Comparison of ENCODE assay signal across 12 mouse cellular contexts in the genomic region with DNA sequence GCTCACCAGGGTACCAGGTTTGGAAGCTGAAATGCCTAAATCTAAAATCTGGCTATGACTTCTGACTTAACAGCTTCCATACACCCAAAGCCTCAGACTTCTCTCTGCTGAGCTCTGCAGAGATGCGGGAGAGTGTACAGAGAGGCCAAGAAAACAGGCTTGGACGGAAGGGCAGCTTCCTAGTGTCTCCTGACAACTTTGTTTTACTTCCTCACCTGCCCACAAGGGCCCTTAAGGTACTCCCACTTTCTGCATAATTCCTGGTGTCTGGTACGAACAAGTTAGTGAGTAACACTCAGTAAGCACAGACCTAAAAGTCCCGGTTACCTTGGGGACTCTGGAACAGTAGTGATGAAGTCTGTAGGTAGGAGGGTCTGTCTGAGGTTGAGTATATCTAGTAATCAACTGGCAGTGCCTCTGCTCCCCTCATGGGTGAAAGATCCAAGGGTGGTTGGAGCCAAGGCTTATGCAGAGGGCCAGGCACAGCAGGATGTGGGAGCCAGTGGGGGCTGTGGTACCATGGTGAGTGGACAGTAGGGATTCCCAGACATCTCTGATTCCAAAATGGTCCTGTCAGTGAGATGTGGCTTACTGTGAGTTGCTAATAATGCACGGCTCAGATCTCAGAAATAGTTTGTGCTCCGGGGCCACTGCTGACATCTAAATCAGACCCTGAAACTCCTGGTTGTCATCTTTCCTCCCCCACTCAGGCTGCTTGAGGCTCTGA. TPM values are rescaled to one million over a fixed set of nuclear protein-coding genes. Genes with fewer than 3 reads are reported as not detected.
DNase-seq lines count a peak whose midpoint lies in the region; ATAC-seq and TF ChIP-seq lines count a peak whose summit lies in the region.
"Had no signal": no experiment of that assay in that cellular context is flagged by ENCODE, and none has a peak within 500 bp of the region (broad histone marks: within the 10 kb centered on the region; RNA-seq: fewer than 3 reads in every experiment).

No protein-coding gene starts in this region.

- H3K4me1 ChIP-seq in forebrain, embryonic 10.5 days, result peaks cover 70% of the 10 kb centered on the region
- H3K4me1 ChIP-seq in forebrain, embryonic 14.5 days (ENCODE audit: control insufficient read depth, insufficient read depth, low read length), result peaks cover 18% of the 10 kb centered on the region
- peaks cover 68% of the 10 kb centered on the region for H3K4me1 ChIP-seq in embryonic facial prominence, embryonic 15.5 days
- H3K4me1 ChIP-seq in liver, embryonic 16.5 days (ENCODE audit: control insufficient read depth, low read depth, low read length), result peaks cover 82% of the 10 kb centered on the region

- no peak overlapping the region for H3K4me2 ChIP-seq in forebrain, embryonic 14.5 days (ENCODE audit: low read length)
- peak overlapping the region; percentile 74; the same call in 1 of the 2 replicates for H3K4me2 ChIP-seq in embryonic facial prominence, embryonic 15.5 days (replicated peaks)
- H3K4me2 ChIP-seq in liver, embryonic 16.5 days (ENCODE audit: low read depth, low read length), result peak overlapping the region; percentile 80

- H3K9me3 ChIP-seq in forebrain, embryonic 10.5 days, result no peaks in the 10 kb centered on the region
- H3K9me3 ChIP-seq in forebrain, embryonic 14.5 days (replicated peaks; ENCODE audit: control insufficient read depth, low read length), result no peaks in the 10 kb centered on the region
- H3K9me3 ChIP-seq in embryonic facial prominence, embryonic 15.5 days (replicated peaks), result no peaks in the 10 kb centered on the region
- H3K9me3 ChIP-seq in liver, embryonic 16.5 days (replicated peaks; ENCODE audit: control insufficient read depth, low read length), result no peaks in the 10 kb centered on the region

- H3K27me3 ChIP-seq in forebrain, embryonic 10.5 days (ENCODE audit: poor library complexity, severe bottlenecking), result no peaks in the 10 kb centered on the region
- no peaks in the 10 kb centered on the region for H3K27me3 ChIP-seq in forebrain, embryonic 14.5 days (replicated peaks; ENCODE audit: control insufficient read depth, insufficient read depth, low read length)
- H3K27me3 ChIP-seq in embryonic facial prominence, embryonic 15.5 days, result no peaks in the 10 kb centered on the region
- H3K27me3 ChIP-seq in liver, embryonic 16.5 days (ENCODE audit: control insufficient read depth, insufficient read depth, low read depth, low read length), result no peaks in the 10 kb centered on the region

- 68% methylated on average over 6 of the region's 6 CpGs for WGBS in forebrain, embryonic 10.5 days
- WGBS in forebrain, embryonic 14.5 days, result 76% methylated on average over 6 of the region's 6 CpGs
- 64% methylated on average over 6 of the region's 6 CpGs for WGBS in embryonic facial prominence, embryonic 15.5 days
- 47% methylated on average over 6 of the region's 6 CpGs for WGBS in liver, embryonic 16.5 days (ENCODE audit: insufficient replicate concordance)

- intact Hi-C loops in left cerebral cortex, adult 2 months (cut with DNase I), result loop anchor here (5.0 kb wide), 1 partner anchor 392 kb away; no protein-coding TSS in a partner anchor
- intact Hi-C loops in left cerebral cortex, postnatal 14 days (cut with DNase I), result loop anchor here (2.0 to 10.0 kb wide), 3 partner anchors 46 to 434 kb away; a partner anchor contains a TSS

- no peak overlapping the region for H3K9ac ChIP-seq in forebrain, embryonic 14.5 days (ENCODE audit: low read length)
- no peak overlapping the region for H3K9ac ChIP-seq in embryonic facial prominence, embryonic 15.5 days
- peak overlapping the region; percentile 96; the same call in 1 of the 2 replicates for H3K9ac ChIP-seq in liver, embryonic 16.5 days (ENCODE audit: low read depth, low read length)

- peak overlapping the region; percentile 95; the same call in 1 of the 2 replicates for H3K27ac ChIP-seq in forebrain, embryonic 10.5 days
- no peak overlapping the region for H3K27ac ChIP-seq in forebrain, embryonic 14.5 days (ENCODE audit: low read depth, low read length)
- peak overlapping the region; percentile 47 for H3K27ac ChIP-seq in left cerebral cortex, adult 2 months
- H3K27ac ChIP-seq in embryonic facial prominence, embryonic 15.5 days (replicated peaks), result peak overlapping the region; percentile 95
- peak overlapping the region; percentile 94 for H3K27ac ChIP-seq in liver, embryonic 16.5 days (ENCODE audit: low read length)

- no peak; the same call in 1 of the 2 replicates for TF ChIP-seq CTCF in left cerebral cortex, adult 2 months (IDR thresholded peaks at IDR 0.05)

- peaks cover 16% of the 10 kb centered on the region for H3K36me3 ChIP-seq in forebrain, embryonic 10.5 days (replicated peaks)
- H3K36me3 ChIP-seq in forebrain, embryonic 14.5 days (ENCODE audit: control insufficient read depth, insufficient read depth, low read length), result peaks cover 8% of the 10 kb centered on the region; the same call in 1 of the 2 replicates
- H3K36me3 ChIP-seq in embryonic facial prominence, embryonic 15.5 days, result peaks cover 13% of the 10 kb centered on the region; the same call in 1 of the 2 replicates
- peaks cover 13% of the 10 kb centered on the region for H3K36me3 ChIP-seq in liver, embryonic 16.5 days (ENCODE audit: control insufficient read depth, insufficient read depth)

- ATAC-seq in forebrain, embryonic 14.5 days, result no peak
- ATAC-seq in embryonic facial prominence, embryonic 15.5 days (ENCODE audit: insufficient number of reproducible peaks, low FRiP score, low TSS enrichment, low read depth), result no peak
- ATAC-seq in liver, embryonic 16.5 days (ENCODE audit: low read depth), result no peak
- no peak for ATAC-seq in activated CD4-positive, CD25-positive, alpha-beta regulatory T cell, adult 4 months

- no peak overlapping the region for H3K4me3 ChIP-seq in forebrain, embryonic 10.5 days
- no peak overlapping the region for H3K4me3 ChIP-seq in forebrain, embryonic 14.5 days (ENCODE audit: low read depth, low read length)
- H3K4me3 ChIP-seq in left cerebral cortex, adult 2 months, result no peak overlapping the region
- no peak overlapping the region for H3K4me3 ChIP-seq in embryonic facial prominence, embryonic 15.5 days (replicated peaks)
- peak overlapping the region; percentile 84; the same call in 1 of the 2 replicates for H3K4me3 ChIP-seq in liver, embryonic 16.5 days (ENCODE audit: low read depth, low read length)

- DNase-seq in forebrain, embryonic 10.5 days (ENCODE audit: extremely low spot score, low spot score), result no peak
- DNase-seq in forebrain, embryonic 14.5 days (ENCODE audit: low spot score), result no peak
- DNase-seq in left cerebral cortex, adult 2 months (ENCODE audit: extremely low spot score in 1 of 2, low spot score in 2 of 2), result no peak
- DNase-seq in left cerebral cortex, postnatal 14 days (ENCODE audit: low spot score in 2 of 2), result no peak
- DNase-seq in adrenal gland, adult 2 months, result no peak
- DNase-seq: cerebellum, adult 9-10 months had no signal

RNA-seq across cellular contexts. Expression of a gene that starts 5.1 kb away (rescaled TPM):
- polyA plus RNA-seq in forebrain, embryonic 10.5 days (2016; fragmentation: Nextera tagmentation; extraction: Ambion mirVana), result 39.6 and 44.9 TPM in 2 replicates
- 23.5 and 23.8 TPM in 2 replicates for polyA plus RNA-seq in forebrain, embryonic 14.5 days (2014; fragmentation: Nextera tagmentation; extraction: Ambion mirVana)
- 10 to 100 TPM; 64.4 to 77.0 TPM for total RNA-seq in left cerebral cortex, adult 2 months (2021)
- 10 to 100 TPM; 57.8 to 72.4 TPM for total RNA-seq in left cerebral cortex, postnatal 14 days (2021)
- 71.7 and 75.4 TPM in 2 replicates for polyA plus RNA-seq in embryonic facial prominence, embryonic 15.5 days (2015; fragmentation: Nextera tagmentation; extraction: Ambion mirVana)
- polyA plus RNA-seq in liver, embryonic 16.5 days (2015; fragmentation: Nextera tagmentation; extraction: Ambion mirVana), result 41.5 TPM in 2 replicates
- 100 to 1,000 TPM; 115 to 119 TPM for total RNA-seq in adrenal gland, adult 2 months (2021)
- 173 and 211 TPM in 2 replicates for polyA plus RNA-seq in adrenal gland, adult 2 months (2012; rRNA removed)
- polyA plus RNA-seq in activated CD4-positive, CD25-positive, alpha-beta regulatory T cell, adult 4 months (2017; shearing (Covaris generic)), result 10 to 100 TPM; 55.3 to 85.9 TPM

RNA-seq across cellular contexts. Expression of a gene that starts 29.0 kb away (rescaled TPM):
- 0.07 TPM in 1 of 2 replicates, not detected in the other for polyA plus RNA-seq in forebrain, embryonic 10.5 days (2016; fragmentation: Nextera tagmentation; extraction: Ambion mirVana)
- not detected in 2 replicates for polyA plus RNA-seq in forebrain, embryonic 14.5 days (2014; fragmentation: Nextera tagmentation; extraction: Ambion mirVana)
- total RNA-seq in left cerebral cortex, adult 2 months (2021), result under 1 TPM; 0.11 to 0.33 TPM
- total RNA-seq in left cerebral cortex, postnatal 14 days (2021), result under 1 TPM in 1 of 2 experiments, not detected in 1; 0.13 TPM
- 0.11 TPM in 1 of 2 replicates, not detected in the other for polyA plus RNA-seq in embryonic facial prominence, embryonic 15.5 days (2015; fragmentation: Nextera tagmentation; extraction: Ambion mirVana)
- 0.06 TPM in 1 of 2 replicates, not detected in the other for polyA plus RNA-seq in liver, embryonic 16.5 days (2015; fragmentation: Nextera tagmentation; extraction: Ambion mirVana)
- total RNA-seq in adrenal gland, adult 2 months (2021), result under 1 TPM in 1 of 2 experiments, not detected in 1; 0.32 TPM
- polyA plus RNA-seq in adrenal gland, adult 2 months (2012; rRNA removed), result 0.04 TPM in 1 of 2 replicates, not detected in the other
- polyA plus RNA-seq in activated CD4-positive, CD25-positive, alpha-beta regulatory T cell, adult 4 months (2017; shearing (Covaris generic)), result not detected
- total RNA-seq: layer of hippocampus, postnatal 10 days had no signal

RNA-seq across cellular contexts. Expression of a gene that starts 35.9 kb away (rescaled TPM):
- polyA plus RNA-seq in forebrain, embryonic 10.5 days (2016; fragmentation: Nextera tagmentation; extraction: Ambion mirVana), result not detected in 2 replicates
- not detected in 2 replicates for polyA plus RNA-seq in forebrain, embryonic 14.5 days (2014; fragmentation: Nextera tagmentation; extraction: Ambion mirVana)
- total RNA-seq in left cerebral cortex, adult 2 months (2021), result not detected
- total RNA-seq in left cerebral cortex, postnatal 14 days (2021), result under 1 TPM in 1 of 2 experiments, not detected in 1; 0.19 TPM
- polyA plus RNA-seq in embryonic facial prominence, embryonic 15.5 days (2015; fragmentation: Nextera tagmentation; extraction: Ambion mirVana), result not detected in 2 replicates
- not detected in 2 replicates for polyA plus RNA-seq in liver, embryonic 16.5 days (2015; fragmentation: Nextera tagmentation; extraction: Ambion mirVana)
- total RNA-seq in adrenal gland, adult 2 months (2021), result not detected
- polyA plus RNA-seq in adrenal gland, adult 2 months (2012; rRNA removed), result 0.22 TPM in 1 of 2 replicates, not detected in the other
- polyA plus RNA-seq in activated CD4-positive, CD25-positive, alpha-beta regulatory T cell, adult 4 months (2017; shearing (Covaris generic)), result not detected
- polyA plus RNA-seq: neural tube, embryonic 11.5 days had no signal

RNA-seq across cellular contexts. Expression of a gene that starts 46.0 kb away (rescaled TPM):
- polyA plus RNA-seq in forebrain, embryonic 10.5 days (2016; fragmentation: Nextera tagmentation; extraction: Ambion mirVana), result 42.3 and 49.2 TPM in 2 replicates
- 56.6 and 64.7 TPM in 2 replicates for polyA plus RNA-seq in forebrain, embryonic 14.5 days (2014; fragmentation: Nextera tagmentation; extraction: Ambion mirVana)
- total RNA-seq in left cerebral cortex, adult 2 months (2021), result 10 to 100 TPM; 53.1 to 58.1 TPM
- total RNA-seq in left cerebral cortex, postnatal 14 days (2021), result 10 to 100 TPM; 36.9 to 39.5 TPM
- polyA plus RNA-seq in embryonic facial prominence, embryonic 15.5 days (2015; fragmentation: Nextera tagmentation; extraction: Ambion mirVana), result 36.0 and 36.7 TPM in 2 replicates
- 11.1 and 11.7 TPM in 2 replicates for polyA plus RNA-seq in liver, embryonic 16.5 days (2015; fragmentation: Nextera tagmentation; extraction: Ambion mirVana)
- total RNA-seq in adrenal gland, adult 2 months (2021), result 10 to 100 TPM; 25.8 to 40.9 TPM
- polyA plus RNA-seq in adrenal gland, adult 2 months (2012; rRNA removed), result 2.2 and 2.7 TPM in 2 replicates
- polyA plus RNA-seq in activated CD4-positive, CD25-positive, alpha-beta regulatory T cell, adult 4 months (2017; shearing (Covaris generic)), result 10 to 100 TPM; 47.9 to 54.3 TPM

RNA-seq across cellular contexts. Expression of a gene that starts 55.4 kb away (rescaled TPM):
- not detected in 2 replicates for polyA plus RNA-seq in forebrain, embryonic 10.5 days (2016; fragmentation: Nextera tagmentation; extraction: Ambion mirVana)
- polyA plus RNA-seq in forebrain, embryonic 14.5 days (2014; fragmentation: Nextera tagmentation; extraction: Ambion mirVana), result not detected in 2 replicates
- not detected for total RNA-seq in left cerebral cortex, adult 2 months (2021)
- not detected for total RNA-seq in left cerebral cortex, postnatal 14 days (2021)
- not detected in 2 replicates for polyA plus RNA-seq in embryonic facial prominence, embryonic 15.5 days (2015; fragmentation: Nextera tagmentation; extraction: Ambion mirVana)
- polyA plus RNA-seq in liver, embryonic 16.5 days (2015; fragmentation: Nextera tagmentation; extraction: Ambion mirVana), result not detected in 2 replicates
- not detected for total RNA-seq in adrenal gland, adult 2 months (2021)
- polyA plus RNA-seq in adrenal gland, adult 2 months (2012; rRNA removed), result not detected in 2 replicates
- not detected for polyA plus RNA-seq in activated CD4-positive, CD25-positive, alpha-beta regulatory T cell, adult 4 months (2017; shearing (Covaris generic))
- polyA plus RNA-seq: frontal cortex, adult 2 months; neural tube, embryonic 11.5 days had no signal
